Mouse (Mus musculus) CH12.LX (cell line): ENCODE measurements around the gene Epb41l1. TPM values are rescaled to one million over a fixed set of nuclear protein-coding genes. Genes with fewer than 3 reads are reported as not detected.

Source experiments
- DNase-seq: peaks from one replicate; pipeline ENCODE4 v3.0.0-alpha.2; 2013; ENCODE audit errors: extremely low read depth
- H3K27ac ChIP-seq: 2 replicates; pipeline ENCODE4 v1.5.1; 2012; ENCODE audit warnings: low read depth, mild to moderate bottlenecking, control low read depth, moderate library complexity; ENCODE audit not compliant: insufficient read depth
- H3K27me3 ChIP-seq: replicated peaks from 2 replicates; pipeline ENCODE3; 2012; ENCODE audit warnings: inconsistent platforms
- H3K36me3 ChIP-seq, 2 experiments: replicated peaks in 1 of 2; 2 replicates each; pipeline versions ENCODE3 to v1.6.1; 2012; ENCODE audit warnings: inconsistent platforms in 1 of 2, low read length in 1 of 2, mild to moderate bottlenecking in 1 of 2, mixed read lengths in 1 of 2, moderate library complexity in 1 of 2; ENCODE audit not compliant: control insufficient read depth in 1 of 2, insufficient read depth in 1 of 2
- H3K4me1 ChIP-seq, 2 experiments: 2 replicates each; pipeline ENCODE4 v1.6.1; 2012; ENCODE audit warnings: inconsistent platforms in 1 of 2, moderate library complexity in 1 of 2; ENCODE audit not compliant: insufficient read depth in 2 of 2, control insufficient read depth in 1 of 2
- H3K4me2 ChIP-seq: 2 replicates; pipeline ENCODE4 v1.6.1; 2012; ENCODE audit warnings: low read depth, mild to moderate bottlenecking, control low read depth; ENCODE audit not compliant: poor library complexity, insufficient read depth, severe bottlenecking
- H3K4me3 ChIP-seq, 3 experiments: fragments of 150-350 bp in 1 of 3; sonication (generic) in 1 of 3; replicated peaks in 1 of 3; 2 replicates each; pipeline versions ENCODE3 to v1.5.1; 2011 to 2012; ENCODE audit warnings: low read depth in 2 of 3, low read length in 2 of 3, mild to moderate bottlenecking in 2 of 3, moderate library complexity in 2 of 3, control low read depth in 1 of 3, improper control_type of control experiment in 1 of 3, inconsistent platforms in 1 of 3, mixed read lengths in 1 of 3; ENCODE audit not compliant: poor library complexity in 1 of 3
- H3K79me2 ChIP-seq: replicated peaks from 2 replicates; pipeline ENCODE4 v1.6.1; 2012; ENCODE audit warnings: mild to moderate bottlenecking, moderate library complexity; ENCODE audit not compliant: control insufficient read depth, poor library complexity, insufficient read depth, severe bottlenecking; ENCODE audit errors: extremely low read depth
- H3K9ac ChIP-seq: 2 replicates; pipeline ENCODE4 v1.6.1; 2012; ENCODE audit warnings: low read depth, mild to moderate bottlenecking, control low read depth, moderate library complexity; ENCODE audit not compliant: insufficient read depth
- H3K9me3 ChIP-seq: replicated peaks from 2 replicates; pipeline ENCODE3; 2012; ENCODE audit warnings: low read length, inconsistent platforms, mixed read lengths
- BHLHE40 ChIP-seq: IDR thresholded peaks from 2 replicates; pipeline ENCODE4 v1.6.1; 2011; ENCODE audit warnings: mild to moderate bottlenecking, low read depth, low read length, improper control_type of control experiment
- CHD1 ChIP-seq: IDR thresholded peaks from 2 replicates; pipeline ENCODE4 v1.6.1; 2012; ENCODE audit warnings: low read depth, low read length, improper control_type of control experiment, inconsistent platforms
- CHD2 ChIP-seq: IDR thresholded peaks from 2 replicates; pipeline ENCODE4 v1.6.1; 2011; ENCODE audit warnings: low read length, improper control_type of control experiment
- CTCF ChIP-seq, 2 experiments: IDR thresholded peaks in 1 of 2; conservative IDR thresholded peaks in 1 of 2; 2 replicates each; pipeline ENCODE4 v1.5.1; 2011 to 2012; ENCODE audit warnings: low read depth in 2 of 2, low read length in 2 of 2, improper control_type of control experiment in 1 of 2, inconsistent platforms in 1 of 2, mild to moderate bottlenecking in 1 of 2, moderate library complexity in 1 of 2
- ELF1 ChIP-seq: IDR thresholded peaks from 2 replicates; pipeline ENCODE4 v1.6.1; 2014; ENCODE audit warnings: low read depth, mild to moderate bottlenecking, inconsistent platforms, low read length, improper control_type of control experiment
- ETS1 ChIP-seq: conservative IDR thresholded peaks from 2 replicates; pipeline ENCODE4 v1.6.1; 2012; ENCODE audit warnings: low read depth, mild to moderate bottlenecking, inconsistent platforms, low read length, improper control_type of control experiment, moderate library complexity
- GABPA ChIP-seq: IDR thresholded peaks from 2 replicates; pipeline ENCODE4 v1.6.1; 2012; ENCODE audit warnings: low read depth, low read length, improper control_type of control experiment, inconsistent platforms; ENCODE audit not compliant: insufficient replicate concordance
- HCFC1 ChIP-seq: IDR thresholded peaks from 2 replicates; pipeline ENCODE4 v1.6.1; 2012; ENCODE audit warnings: low read depth, mild to moderate bottlenecking, inconsistent platforms, low read length, improper control_type of control experiment
- JUN ChIP-seq: IDR thresholded peaks from 2 replicates; pipeline ENCODE4 v1.6.1; 2011; ENCODE audit warnings: low read depth, mild to moderate bottlenecking, low read length, improper control_type of control experiment, moderate library complexity; ENCODE audit not compliant: insufficient read depth
- JUND ChIP-seq: conservative IDR thresholded peaks from 2 replicates; pipeline ENCODE4 v1.6.1; 2011; ENCODE audit warnings: low read depth, low read length, improper control_type of control experiment
- MAFK ChIP-seq: IDR thresholded peaks from 2 replicates; pipeline ENCODE4 v1.6.1; 2011; ENCODE audit warnings: low read length, improper control_type of control experiment; ENCODE audit not compliant: insufficient replicate concordance
- MAX ChIP-seq: IDR thresholded peaks from 2 replicates; pipeline ENCODE4 v1.6.1; 2011; ENCODE audit warnings: low read length, improper control_type of control experiment
- MAZ ChIP-seq: IDR thresholded peaks from 2 replicates; pipeline ENCODE4 v1.6.1; 2012; ENCODE audit warnings: low read depth, mild to moderate bottlenecking, inconsistent platforms, low read length, improper control_type of control experiment, moderate library complexity
- MEF2A ChIP-seq: IDR thresholded peaks from 2 replicates; pipeline ENCODE4 v1.6.1; 2014; ENCODE audit warnings: low read depth, mild to moderate bottlenecking, inconsistent platforms, low read length, improper control_type of control experiment, borderline replicate concordance
- MYC ChIP-seq: IDR thresholded peaks from 2 replicates; pipeline ENCODE4 v1.6.1; 2011; ENCODE audit warnings: low read depth, mild to moderate bottlenecking, improper control_type of control experiment, low read length
- NRF1 ChIP-seq: IDR thresholded peaks from 2 replicates; pipeline ENCODE4 v1.6.1; 2014; ENCODE audit warnings: low read depth, mild to moderate bottlenecking, inconsistent platforms, low read length, improper control_type of control experiment, moderate library complexity
- POLR2AphosphoS2 ChIP-seq: IDR thresholded peaks from 2 replicates; pipeline ENCODE4 v1.6.1; 2011; ENCODE audit warnings: low read depth, low read length, improper control_type of control experiment
- RAD21 ChIP-seq: IDR thresholded peaks from 2 replicates; pipeline ENCODE4 v1.6.1; 2011; ENCODE audit warnings: low read depth, mild to moderate bottlenecking, low read length, improper control_type of control experiment, moderate library complexity
- SMC3 ChIP-seq: IDR thresholded peaks from 2 replicates; pipeline ENCODE4 v1.6.1; 2011; ENCODE audit warnings: low read depth, low read length, improper control_type of control experiment
- TBP ChIP-seq: conservative IDR thresholded peaks from 2 replicates; pipeline ENCODE4 v1.6.1; 2011; ENCODE audit warnings: low read depth, low read length, improper control_type of control experiment
- USF2 ChIP-seq: conservative IDR thresholded peaks from 2 replicates; pipeline ENCODE4 v1.6.1; 2011; ENCODE audit warnings: low read depth, low read length, improper control_type of control experiment
- ZC3H11A ChIP-seq: IDR thresholded peaks from 2 replicates; pipeline ENCODE4 v1.6.1; 2012; ENCODE audit warnings: low read depth, mild to moderate bottlenecking, inconsistent platforms, low read length, improper control_type of control experiment
- ZKSCAN1 ChIP-seq: IDR thresholded peaks from 2 replicates; pipeline ENCODE4 v1.6.1; 2012; ENCODE audit warnings: low read depth, inconsistent platforms, low read length, improper control_type of control experiment, borderline replicate concordance
- ZNF384 ChIP-seq: IDR thresholded peaks from 2 replicates; pipeline ENCODE4 v1.6.1; 2012; ENCODE audit warnings: low read depth, low read length, improper control_type of control experiment, inconsistent platforms
- dilution Hi-C: fragments of 300-500 bp; cut with MboI; formaldehyde crosslinking; loops from 2 replicates; pipeline ENCODE4 v1.14.3; 2020; ENCODE audit warnings: low sequenced_read_pairs; ENCODE audit not compliant: extremely low pct_unique_long_range_greater_than_20kb, extremely low pct_ligation_motif_present
- in situ Hi-C: fragments of 300-500 bp; cut with MboI; formaldehyde crosslinking; loops from 3 replicates; pipeline ENCODE4 v1.14.3; 2019; ENCODE audit warnings: low sequenced_read_pairs, low pct_ligation_motif_present, low pct_unique_long_range_greater_than_20kb, mixed read lengths
- polyA plus RNA-seq: library from polyadenylated mRNA; unstranded; fragments of >175 nt; gene quantifications from 2 replicates; pipeline ENCODE4 v1.2.1, GENCODE M21; 2012; ENCODE audit warnings: low read depth; ENCODE audit not compliant: insufficient read length
- total RNA-seq, 2 experiments: library from RNA; depleted of rRNA; stranded (reverse); fragments of 300-350 nt in 1 of 2; fragments of >200 nt in 1 of 2; gene quantifications; 2 replicates each; pipeline ENCODE4 v1.2.3; 2012 to 2014

Epb41l1 gene
- total and polyA plus RNA-seq, 3 experiments = 0.21 TPM; not detected in 2

GRCm38 (mm10) chr2:156429836-156430235, 9.1 kb downstream of the Epb41l1 start:
- dilution Hi-C loops = no loop called here
- peaks cover 80% of the 10 kb centered on the region for H3K27me3 ChIP-seq
- H3K4me1 ChIP-seq = no peaks in the 10 kb centered on the region
- no peaks in the 10 kb centered on the region for H3K79me2 ChIP-seq
- H3K27ac ChIP-seq = no peak overlapping the region
- H3K4me2 ChIP-seq = no peak overlapping the region
- DNase-seq = no peak
- no peaks in the 10 kb centered on the region for H3K9me3 ChIP-seq
- no peaks in the 10 kb centered on the region for H3K36me3 ChIP-seq
- no peak overlapping the region for H3K4me3 ChIP-seq
- in situ Hi-C loops = no loop called here
- H3K9ac ChIP-seq = no peak overlapping the region
- no peak for TF ChIP-seq CTCF (conservative IDR thresholded peaks at IDR 0.05 in 1 of 2, IDR thresholded peaks at IDR 0.05 in 1 of 2; ENCODE audit: low read depth in 2 of 2, low read length in 2 of 2)
- no peak for TF ChIP-seq TBP
- TF ChIP-seq ZNF384 = no peak
- TF ChIP-seq BHLHE40 = no peak
- no peak for TF ChIP-seq ZKSCAN1
- TF ChIP-seq CHD1 = no peak
- no peak for TF ChIP-seq JUND
- no peak for TF ChIP-seq CHD2
- no peak for TF ChIP-seq NRF1
- TF ChIP-seq ELF1 = no peak
- no peak for TF ChIP-seq MAZ
- TF ChIP-seq USF2 = no peak
- TF ChIP-seq ETS1 = no peak
- no peak for TF ChIP-seq MYC
- no peak for TF ChIP-seq HCFC1
- TF ChIP-seq GABPA = no peak
- TF ChIP-seq ZC3H11A = no peak
- no peak for TF ChIP-seq MAFK
- no peak for TF ChIP-seq MAX
- TF ChIP-seq POLR2AphosphoS2 = no peak

- DNase-seq = no peak
- Histone ChIP-seq H3K36me3 (no peaks in the 10 kb centered on the region), H3K79me2 (no peaks in the 10 kb centered on the region), H3K9me3 (no peaks in the 10 kb centered on the region), H3K4me3 (no peak overlapping the region), H3K4me2 (no peak overlapping the region)
- dilution Hi-C loops = no loop called here
- TF ChIP-seq ETS1 = no peak
- no peak for TF ChIP-seq CHD1
- no peak for TF ChIP-seq JUN
- TF ChIP-seq HCFC1 = no peak
- TF ChIP-seq MEF2A = no peak
- no peak for TF ChIP-seq RAD21
- TF ChIP-seq MYC = no peak
- no peak for TF ChIP-seq MAX
- TF ChIP-seq ZKSCAN1 = no peak
- no peak for TF ChIP-seq ELF1
- no peak for TF ChIP-seq CTCF (conservative IDR thresholded peaks at IDR 0.05 in 1 of 2, IDR thresholded peaks at IDR 0.05 in 1 of 2; ENCODE audit: low read depth in 2 of 2, low read length in 2 of 2)
- TF ChIP-seq ZC3H11A = no peak
- no peak for TF ChIP-seq POLR2AphosphoS2
- TF ChIP-seq SMC3 = no peak
- TF ChIP-seq, all 38 proteins: peak for 0
- H3K27me3 ChIP-seq = peaks cover 78% of the 10 kb centered on the region
- no peak overlapping the region for H3K27ac ChIP-seq
- no peaks in the 10 kb centered on the region for H3K4me1 ChIP-seq
- in situ Hi-C loops = no loop called here
- H3K9ac ChIP-seq = no peak overlapping the region
Observed at GRCm38 (mm10) chr2:156430326-156430725, 9.6 kb downstream of the Epb41l1 start.
